28 mouse cellular contexts compared by ENCODE assay signal in the genomic region with DNA sequence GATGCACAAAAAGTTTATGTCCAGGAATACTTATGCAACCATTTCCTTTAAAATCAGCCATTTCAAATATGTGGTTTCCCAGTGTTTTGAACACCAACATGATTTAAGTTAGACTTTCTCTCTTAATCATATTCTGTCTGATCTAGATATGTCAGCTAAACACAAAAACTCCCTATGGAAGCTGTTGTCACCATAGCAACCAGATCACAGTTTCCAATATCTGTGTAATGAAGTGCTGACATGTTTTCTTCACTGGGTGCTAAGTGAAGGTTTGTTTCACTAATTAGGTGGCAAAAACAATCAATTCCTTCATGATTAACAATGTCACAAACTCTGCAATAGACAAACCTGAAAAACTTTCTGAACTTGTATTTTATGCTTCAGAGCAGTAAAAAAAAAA.
DNase-seq lines count a peak whose midpoint lies in the region; ATAC-seq and TF ChIP-seq lines count a peak whose summit lies in the region.
"Had no signal": no experiment of that assay in that cellular context is flagged by ENCODE, and none has a peak within 500 bp of the region (broad histone marks: within the 10 kb centered on the region; RNA-seq: fewer than 3 reads in every experiment).

No protein-coding gene starts in this region.

- no peaks in the 10 kb centered on the region for H3K9me3 ChIP-seq in forebrain, embryonic 11.5 days (ENCODE audit: control insufficient read depth, low read length)
- H3K9me3 ChIP-seq in forebrain, embryonic 16.5 days (ENCODE audit: control insufficient read depth, low read length) = no peaks in the 10 kb centered on the region
- no peaks in the 10 kb centered on the region for H3K9me3 ChIP-seq in hindbrain, postnatal 0 days (ENCODE audit: low read length)
- no peaks in the 10 kb centered on the region for H3K9me3 ChIP-seq in hindbrain, embryonic 12.5 days (replicated peaks)
- no peaks in the 10 kb centered on the region for H3K9me3 ChIP-seq in forebrain, postnatal 0 days (ENCODE audit: low read length)
- H3K9me3 ChIP-seq: heart, embryonic 12.5 days; limb, embryonic 12.5 days; liver, embryonic 15.5 days; lung, embryonic 15.5 days; midbrain, embryonic 12.5 days; neural tube, embryonic 15.5 days had no signal

- H3K27ac ChIP-seq in forebrain, embryonic 11.5 days (ENCODE audit: low read depth, low read length) = no peak overlapping the region
- H3K27ac ChIP-seq in forebrain, embryonic 16.5 days (ENCODE audit: low read length) = no peak overlapping the region
- no peak overlapping the region for H3K27ac ChIP-seq in hindbrain, postnatal 0 days
- no peak overlapping the region for H3K27ac ChIP-seq in hindbrain, embryonic 12.5 days
- no peak overlapping the region for H3K27ac ChIP-seq in forebrain, postnatal 0 days (ENCODE audit: low read depth, low read length)
- H3K27ac ChIP-seq: heart, adult 2 months; limb, embryonic 12.5 days; liver, embryonic 15.5 days; lung, embryonic 15.5 days; midbrain, embryonic 12.5 days; neural tube, embryonic 15.5 days had no signal

- ATAC-seq in forebrain, embryonic 11.5 days (replicated peaks; ENCODE audit: low FRiP score) = peak; percentile 66; the same call in 1 of the 2 replicates
- no peak for ATAC-seq in forebrain, embryonic 16.5 days
- ATAC-seq in hindbrain, postnatal 0 days = no peak
- ATAC-seq in hindbrain, embryonic 12.5 days (ENCODE audit: low FRiP score) = no peak
- peak; percentile 45; the same call in 1 of the 2 replicates for ATAC-seq in forebrain, postnatal 0 days
- ATAC-seq: Patski had no signal

- H3K36me3 ChIP-seq in forebrain, embryonic 11.5 days (ENCODE audit: control insufficient read depth, insufficient read depth, low read length) = no peaks in the 10 kb centered on the region
- H3K36me3 ChIP-seq in forebrain, embryonic 16.5 days (ENCODE audit: control insufficient read depth, insufficient read depth) = no peaks in the 10 kb centered on the region
- no peaks in the 10 kb centered on the region for H3K36me3 ChIP-seq in hindbrain, postnatal 0 days (ENCODE audit: insufficient read depth, low read length)
- H3K36me3 ChIP-seq in hindbrain, embryonic 12.5 days = no peaks in the 10 kb centered on the region
- no peaks in the 10 kb centered on the region for H3K36me3 ChIP-seq in forebrain, postnatal 0 days (ENCODE audit: insufficient read depth)
- H3K36me3 ChIP-seq: heart, embryonic 12.5 days; limb, embryonic 12.5 days; liver, embryonic 15.5 days; lung, embryonic 15.5 days; midbrain, embryonic 12.5 days; neural tube, embryonic 15.5 days had no signal

- no peaks in the 10 kb centered on the region for H3K4me1 ChIP-seq in forebrain, embryonic 11.5 days (replicated peaks; ENCODE audit: control insufficient read depth, insufficient read depth, low read length)
- H3K4me1 ChIP-seq in forebrain, embryonic 16.5 days (replicated peaks; ENCODE audit: control insufficient read depth, insufficient read depth, low read length) = no peaks in the 10 kb centered on the region
- H3K4me1 ChIP-seq in hindbrain, postnatal 0 days (ENCODE audit: insufficient read depth, low read length) = no peaks in the 10 kb centered on the region
- H3K4me1 ChIP-seq in hindbrain, embryonic 12.5 days = no peaks in the 10 kb centered on the region
- H3K4me1 ChIP-seq in forebrain, postnatal 0 days (ENCODE audit: insufficient read depth) = no peaks in the 10 kb centered on the region
- H3K4me1 ChIP-seq: heart, embryonic 12.5 days; limb, embryonic 12.5 days; liver, embryonic 15.5 days; lung, embryonic 15.5 days; midbrain, embryonic 12.5 days; neural tube, embryonic 15.5 days had no signal

- no peak overlapping the region for H3K9ac ChIP-seq in forebrain, embryonic 11.5 days (ENCODE audit: low read length)
- no peak overlapping the region for H3K9ac ChIP-seq in forebrain, embryonic 16.5 days (replicated peaks; ENCODE audit: low read depth, low read length)
- H3K9ac ChIP-seq in hindbrain, postnatal 0 days (replicated peaks; ENCODE audit: low read length) = no peak overlapping the region
- H3K9ac ChIP-seq in hindbrain, embryonic 12.5 days = no peak overlapping the region
- no peak overlapping the region for H3K9ac ChIP-seq in forebrain, postnatal 0 days
- H3K9ac ChIP-seq: heart, embryonic 12.5 days; limb, embryonic 12.5 days; liver, embryonic 15.5 days; lung, embryonic 15.5 days; midbrain, embryonic 12.5 days; neural tube, embryonic 15.5 days had no signal

- DNase-seq in forebrain, embryonic 11.5 days (ENCODE audit: low spot score) = no peak
- DNase-seq in hindbrain, postnatal 0 days (ENCODE audit: low spot score) = peak; percentile 50
- DNase-seq in brain, adult 2 months (ENCODE audit: low read depth, low spot score) = peak; percentile 16
- DNase-seq in forebrain, postnatal 0 days = peak; percentile 30
- no peak for DNase-seq in adrenal gland, adult 8-10 months
- DNase-seq in kidney, postnatal 10 days = no peak
- DNase-seq: adrenal gland, postnatal 25 days; cerebellum, adult 8-10 months; cerebellum, postnatal 25 days; heart, adult 2 months; heart, postnatal 4 days; kidney, adult 11 months; kidney, postnatal 25 days; lung, postnatal 36 days; right cerebral cortex, adult 18-20 months; spleen, adult 18-20 months; thymus, adult 18-20 months; thymus, postnatal 25 days had no signal

- no peak overlapping the region for H3K4me2 ChIP-seq in forebrain, embryonic 11.5 days (ENCODE audit: low read depth, low read length, severe bottlenecking)
- no peak overlapping the region for H3K4me2 ChIP-seq in forebrain, embryonic 16.5 days (ENCODE audit: low read length)
- H3K4me2 ChIP-seq in hindbrain, postnatal 0 days (ENCODE audit: low read depth, low read length) = no peak overlapping the region
- H3K4me2 ChIP-seq in hindbrain, embryonic 12.5 days (replicated peaks) = no peak overlapping the region
- H3K4me2 ChIP-seq in forebrain, postnatal 0 days (ENCODE audit: low read depth) = no peak overlapping the region
- H3K4me2 ChIP-seq: heart, embryonic 12.5 days; limb, embryonic 12.5 days; liver, embryonic 15.5 days; lung, embryonic 15.5 days; midbrain, embryonic 12.5 days; neural tube, embryonic 15.5 days had no signal

- no peak overlapping the region for H3K4me3 ChIP-seq in forebrain, embryonic 11.5 days (ENCODE audit: low read depth, low read length)
- H3K4me3 ChIP-seq in forebrain, embryonic 16.5 days (replicated peaks; ENCODE audit: low read length) = no peak overlapping the region
- no peak overlapping the region for H3K4me3 ChIP-seq in hindbrain, postnatal 0 days (ENCODE audit: low read length)
- no peak overlapping the region for H3K4me3 ChIP-seq in hindbrain, embryonic 12.5 days
- H3K4me3 ChIP-seq in forebrain, postnatal 0 days (ENCODE audit: low read depth, low read length) = no peak overlapping the region
- H3K4me3 ChIP-seq: erythroblast, embryonic 14.5 days; heart, adult 2 months; heart, embryonic 12.5 days; limb, embryonic 12.5 days; liver, embryonic 15.5 days; lung, embryonic 15.5 days; midbrain, embryonic 12.5 days; neural tube, embryonic 15.5 days had no signal

- H3K27me3 ChIP-seq in forebrain, embryonic 11.5 days (ENCODE audit: control insufficient read depth, insufficient read depth, low read length) = no peaks in the 10 kb centered on the region
- H3K27me3 ChIP-seq in forebrain, embryonic 16.5 days (replicated peaks; ENCODE audit: control insufficient read depth, insufficient read depth, low read length) = no peaks in the 10 kb centered on the region
- H3K27me3 ChIP-seq in hindbrain, postnatal 0 days (ENCODE audit: insufficient read depth, low read length) = no peaks in the 10 kb centered on the region
- no peaks in the 10 kb centered on the region for H3K27me3 ChIP-seq in hindbrain, embryonic 12.5 days
- H3K27me3 ChIP-seq in forebrain, postnatal 0 days (ENCODE audit: insufficient read depth, low read length) = no peaks in the 10 kb centered on the region
- H3K27me3 ChIP-seq: heart, embryonic 12.5 days; limb, embryonic 12.5 days; liver, embryonic 15.5 days; lung, embryonic 15.5 days; midbrain, embryonic 12.5 days; neural tube, embryonic 15.5 days; Patski had no signal

- TF ChIP-seq CTCF in hindbrain, postnatal 0 days (IDR thresholded peaks at IDR 0.05; ENCODE audit: low read depth) = no peak
- TF ChIP-seq CTCF in forebrain, postnatal 0 days (IDR thresholded peaks at IDR 0.05; ENCODE audit: low read depth) = no peak

Comparison
In these comparisons a context has a peak if more than half of its experiments do, and no peak if none do; other contexts are left out.
1. ATAC-seq: peak in forebrain, embryonic 11.5 days (single experiment) and forebrain, postnatal 0 days (single experiment); none in forebrain, embryonic 16.5 days (single experiment), hindbrain, postnatal 0 days (single experiment) and hindbrain, embryonic 12.5 days (single experiment).
2. DNase-seq: peak in hindbrain, postnatal 0 days (single experiment), brain, adult 2 months (single experiment) and forebrain, postnatal 0 days (single experiment); none in forebrain, embryonic 11.5 days (single experiment), adrenal gland, adult 8-10 months (single experiment) and kidney, postnatal 10 days (single experiment).